Mouse (Mus musculus): Measurements from ENCODE around the gene Fcer1g. TPM values are rescaled to one million over a fixed set of nuclear protein-coding genes. Genes with fewer than 3 reads are reported as not detected.

The Fcer1g gene
- total RNA-seq, 2 experiments from 2014 or later = 14.9 to 17.2 TPM

DNA sequence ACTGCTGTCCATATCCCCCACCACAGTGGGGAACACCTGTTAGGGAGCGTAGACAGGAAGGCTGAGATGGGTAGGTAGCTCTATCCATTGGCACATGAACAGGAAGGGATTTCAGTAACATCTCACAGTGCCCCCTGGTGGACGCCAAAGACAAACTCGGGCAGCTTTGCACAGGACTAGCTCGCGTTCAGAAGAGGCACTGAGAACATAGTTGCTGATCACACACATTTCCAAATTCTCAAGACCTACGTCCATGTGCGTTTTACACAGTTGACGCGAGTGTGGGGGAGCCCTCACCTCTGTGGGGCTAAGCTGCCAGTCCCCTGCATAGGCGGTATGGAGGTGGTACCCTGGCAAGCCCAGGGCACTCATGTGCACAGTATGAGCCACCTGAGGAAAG, 13.3 kb downstream of the Fcer1g start:
- TF ChIP-seq CTCF (conservative IDR thresholded peaks at IDR 0.05) = peak; percentile 97
- Histone ChIP-seq H3K4me3 (peak overlapping the region; percentile 70), H3K27ac (peak overlapping the region; percentile 87)
- peak; percentile 91 to 92 for DNase-seq (ENCODE audit: low spot score in 2 of 2)

DNA sequence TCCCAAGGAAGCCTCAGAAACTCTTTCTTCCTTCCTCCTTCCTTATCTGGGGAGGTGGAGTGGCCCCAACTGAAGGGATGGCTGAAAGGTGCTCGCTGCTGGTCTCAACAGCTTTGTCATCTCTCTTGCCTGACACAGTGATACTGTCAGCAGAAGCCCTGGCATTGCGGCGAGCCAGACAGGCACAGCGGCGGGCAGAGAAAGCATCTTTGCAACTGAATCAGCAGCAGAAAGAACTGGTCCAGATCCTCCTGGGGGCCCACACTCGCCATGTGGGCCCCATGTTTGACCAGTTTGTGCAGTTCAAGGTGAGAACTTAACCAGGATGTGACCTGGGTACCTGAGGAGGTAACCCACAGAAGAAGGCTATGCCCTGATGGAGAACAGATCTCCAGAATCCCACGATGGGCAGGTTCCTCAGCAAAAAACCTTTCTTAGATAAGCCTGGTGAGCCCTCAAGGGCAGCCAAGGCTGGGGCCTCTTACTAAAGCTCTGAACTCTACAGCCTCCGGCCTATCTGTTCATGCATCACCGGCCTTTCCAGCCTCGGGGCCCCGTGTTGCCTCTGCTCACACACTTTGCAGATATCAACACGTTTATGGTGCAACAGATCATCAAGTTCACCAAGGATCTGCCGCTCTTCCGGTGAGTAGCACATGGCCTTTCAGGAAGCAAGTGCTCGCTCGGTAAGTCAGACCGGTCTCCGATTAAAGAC, 17.8 kb downstream of the Fcer1g start:
- DNase-seq (ENCODE audit: low spot score in 2 of 2) = no peak
- Histone ChIP-seq H3K27ac (no peak overlapping the region), H3K4me3 (no peak overlapping the region)
- no peak for TF ChIP-seq CTCF (conservative IDR thresholded peaks at IDR 0.05)

DNA sequence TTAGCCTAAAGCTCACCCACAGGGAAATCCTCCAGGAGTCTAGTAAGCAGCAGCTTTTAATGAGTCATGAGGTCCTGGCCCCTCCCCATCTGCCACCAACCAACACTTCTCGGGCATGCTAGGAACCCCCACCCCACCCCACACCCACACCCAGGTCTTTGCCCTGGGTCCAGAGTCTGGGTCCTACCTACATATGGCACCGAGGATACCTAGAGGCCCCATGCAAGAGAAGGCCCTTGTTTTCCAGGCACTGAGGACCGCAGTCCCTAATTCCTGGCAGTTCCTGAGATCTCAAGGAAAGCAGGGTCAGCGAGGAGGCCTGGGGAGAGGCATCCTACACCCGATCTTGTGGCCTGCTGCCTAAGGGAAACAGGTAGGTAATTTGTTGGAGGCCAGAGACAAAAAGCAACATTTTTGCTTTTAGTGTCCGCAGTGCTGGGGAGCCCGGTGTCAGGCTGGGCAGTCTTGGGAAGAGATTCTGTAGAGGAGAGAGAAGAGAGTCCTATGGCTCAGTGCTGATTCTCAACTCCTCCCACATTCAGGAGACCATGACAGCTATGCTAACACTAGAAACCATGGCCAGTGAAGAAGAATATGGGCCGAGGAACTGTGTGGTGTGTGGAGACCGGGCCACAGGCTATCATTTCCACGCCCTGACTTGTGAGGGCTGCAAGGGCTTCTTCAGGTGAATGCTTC, 20.2 kb downstream of the Fcer1g start, which contains the start of gene Nr1i3:
Gene Nr1i3 (plus strand): TSS at position 170 of the 696 bp plus-strand sequence.
- H3K27ac ChIP-seq = no peak within 1 kb of the TSS
- TF ChIP-seq CTCF (conservative IDR thresholded peaks at IDR 0.05) = no peak
- no peak for DNase-seq (ENCODE audit: low spot score in 2 of 2)
- H3K4me3 ChIP-seq = no peak within 1 kb of the TSS

DNA sequence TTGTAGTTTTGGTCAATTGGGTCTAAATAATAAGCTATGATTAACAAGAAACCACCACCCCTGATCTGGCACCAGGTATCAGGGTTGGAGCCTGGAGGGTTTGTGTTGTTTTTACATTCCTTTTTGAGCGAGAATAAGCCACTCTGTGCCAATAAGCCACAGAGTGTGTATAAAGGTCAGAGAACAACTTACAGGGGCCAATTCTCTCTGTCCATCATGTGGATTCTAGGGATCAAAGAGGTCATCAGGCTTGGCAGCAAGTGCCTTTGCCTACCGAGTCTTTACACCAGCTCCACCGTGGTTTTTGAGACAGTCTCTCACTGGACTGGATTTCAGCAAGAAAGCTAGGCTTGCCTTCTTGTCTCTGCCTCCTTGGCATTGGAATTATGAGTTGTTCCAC, 21.3 kb downstream of the Fcer1g start:
- DNase-seq (ENCODE audit: low spot score in 2 of 2) = no peak
- Histone ChIP-seq H3K27ac (no peak overlapping the region), H3K4me3 (no peak overlapping the region)
- no peak for TF ChIP-seq CTCF (conservative IDR thresholded peaks at IDR 0.05)

DNA sequence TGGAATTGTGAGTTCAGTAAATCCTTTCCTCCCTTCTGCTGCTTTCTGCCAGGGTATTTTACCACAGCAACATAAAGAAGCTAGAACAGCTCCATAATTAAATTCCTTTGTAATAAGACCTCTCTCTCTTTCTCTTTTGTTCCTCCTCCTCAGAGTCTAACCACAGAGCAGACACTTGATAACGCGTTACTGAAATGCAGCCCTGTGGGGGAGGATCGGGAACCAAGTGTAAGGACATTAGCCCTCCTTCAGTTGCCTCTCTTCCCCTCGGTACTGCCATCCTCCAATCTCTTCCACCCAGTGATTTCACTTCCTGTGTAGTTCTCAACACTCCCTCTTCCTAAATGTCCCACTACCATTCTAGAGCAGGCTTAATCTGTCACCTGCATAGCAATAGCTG, 24.8 kb downstream of the Fcer1g start:
- Histone ChIP-seq H3K27ac (no peak overlapping the region), H3K4me3 (no peak overlapping the region)
- TF ChIP-seq CTCF (conservative IDR thresholded peaks at IDR 0.05) = no peak
- DNase-seq (ENCODE audit: low spot score in 2 of 2) = no peak

DNA sequence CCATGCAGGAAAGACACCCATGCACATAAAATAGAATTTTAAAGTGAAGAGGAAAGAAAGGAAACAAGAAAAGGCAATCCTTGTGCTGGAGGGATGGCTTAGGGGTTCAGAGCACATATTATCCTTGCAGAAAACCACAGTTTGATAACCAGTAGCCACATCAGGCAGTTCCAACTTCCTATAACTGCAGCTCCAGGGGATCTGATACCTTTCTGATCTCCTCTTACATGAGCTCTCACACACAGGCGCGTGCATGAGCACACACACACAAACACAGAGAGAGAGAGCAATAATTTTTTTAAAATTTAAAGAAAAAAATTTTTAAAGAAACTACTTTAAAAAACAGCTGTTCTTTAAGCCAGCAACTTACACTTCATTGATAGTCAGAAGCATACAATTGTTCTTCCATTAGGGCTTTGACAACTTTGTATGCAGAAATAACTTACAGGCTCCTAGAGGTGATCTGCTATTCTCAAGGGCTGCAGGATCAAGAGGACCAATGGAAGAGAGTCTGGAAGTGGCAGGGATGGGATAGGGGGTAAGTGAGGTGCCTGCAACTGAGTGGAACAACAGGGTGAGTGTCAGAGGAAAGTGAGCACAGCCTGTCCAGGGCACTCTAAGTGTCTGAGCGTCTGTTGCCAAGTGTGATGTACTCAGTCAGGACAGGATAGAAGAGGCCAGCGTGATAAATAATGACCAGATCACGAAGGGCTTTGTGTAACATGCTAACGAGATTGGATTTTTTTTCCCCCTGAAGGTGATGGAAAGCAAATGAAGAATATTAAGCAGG, 28.3 kb downstream of the Fcer1g start:
- H3K27ac ChIP-seq = no peak overlapping the region
- no peak for TF ChIP-seq CTCF (conservative IDR thresholded peaks at IDR 0.05)

DNA sequence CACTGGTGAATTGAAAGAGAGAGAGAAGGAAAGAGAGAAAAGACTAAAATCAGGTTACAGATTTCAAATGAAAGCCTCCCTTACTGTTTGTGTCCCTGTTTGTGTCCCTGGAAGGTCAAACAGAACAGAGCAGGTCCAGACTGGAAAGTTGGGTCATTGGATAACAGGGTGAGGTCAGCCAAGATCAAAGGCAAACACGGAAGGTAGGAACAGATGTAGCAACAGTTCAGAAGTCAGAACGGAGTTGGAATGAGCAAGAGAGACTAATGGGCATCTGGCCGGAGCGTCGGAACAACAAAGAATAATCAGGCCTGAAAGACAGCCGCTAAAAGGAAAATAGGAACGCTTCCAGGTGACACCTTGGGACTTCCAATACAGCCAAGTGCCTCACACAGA, 29.9 kb downstream of the Fcer1g start:
- no peak overlapping the region for H3K4me3 ChIP-seq
- H3K27ac ChIP-seq = no peak overlapping the region
- no peak for DNase-seq (ENCODE audit: low spot score in 2 of 2)

More for the DNA sequence above, 28.3 kb downstream of the Fcer1g start:
- H3K4me3 ChIP-seq = no peak overlapping the region
- no peak for DNase-seq (ENCODE audit: low spot score in 2 of 2)

DNA sequence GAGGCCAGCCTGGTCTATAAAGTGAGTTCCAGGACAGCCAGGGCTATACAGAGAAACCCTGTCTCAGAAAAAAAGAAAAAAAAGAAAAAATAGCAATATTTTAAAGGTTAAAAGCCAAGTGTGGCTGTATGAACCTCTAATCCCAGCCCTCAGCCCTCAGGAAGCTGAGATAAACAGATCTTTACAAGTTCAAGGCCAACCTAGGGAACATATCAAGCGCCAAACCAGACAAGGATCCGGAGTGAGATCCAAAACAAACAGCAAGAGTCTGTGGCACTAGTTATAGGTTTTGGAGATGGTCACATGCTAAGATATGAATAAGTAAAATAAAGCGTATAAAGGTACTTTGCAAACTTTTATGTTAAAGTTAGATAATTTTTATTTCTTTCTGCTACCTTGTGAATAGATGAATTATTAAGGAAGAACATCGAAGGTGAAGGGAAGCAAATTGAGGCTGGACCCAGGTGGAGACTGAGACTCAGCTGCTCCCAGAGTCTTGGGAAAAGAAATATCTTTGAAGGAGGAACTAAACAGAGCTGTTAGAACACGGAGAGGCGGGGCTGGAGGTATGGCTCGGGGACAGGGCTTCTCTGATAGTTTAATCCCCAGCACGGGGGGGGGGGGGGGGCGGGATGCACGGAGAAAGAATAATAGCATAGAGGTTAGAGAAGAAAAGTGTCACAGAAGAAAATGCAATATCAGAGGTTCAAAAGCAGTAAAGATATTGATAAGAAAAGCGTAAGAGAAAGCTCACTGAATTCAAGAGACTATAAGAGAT, 30.5 kb downstream of the Fcer1g start:
- TF ChIP-seq CTCF (conservative IDR thresholded peaks at IDR 0.05) = no peak
- H3K4me3 ChIP-seq = no peak overlapping the region
- DNase-seq (ENCODE audit: low spot score in 2 of 2) = no peak
- H3K27ac ChIP-seq = no peak overlapping the region

More for the DNA sequence above, 29.9 kb downstream of the Fcer1g start:
- no peak for TF ChIP-seq CTCF (conservative IDR thresholded peaks at IDR 0.05)

DNA sequence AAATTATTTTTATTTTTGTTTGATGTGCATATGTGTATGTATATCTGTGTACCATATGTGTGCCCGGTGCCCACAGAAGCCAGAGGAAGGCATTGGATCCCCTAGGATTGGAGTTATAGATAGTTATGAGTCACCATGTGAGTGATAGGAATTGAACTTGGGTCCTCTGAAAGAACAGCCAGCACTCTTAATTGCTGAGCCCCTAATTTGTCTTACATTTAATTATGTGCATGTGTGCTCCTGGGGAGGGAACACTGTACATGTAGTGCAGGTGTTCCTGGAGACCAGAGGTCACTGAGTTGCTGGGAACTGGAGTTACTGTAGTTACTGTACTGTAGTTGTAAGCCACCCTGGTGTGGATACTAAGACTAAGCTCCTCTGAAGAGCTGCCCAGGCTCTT, 33.4 kb downstream of the Fcer1g start:
- DNase-seq (ENCODE audit: low spot score in 2 of 2) = no peak
- no peak overlapping the region for H3K4me3 ChIP-seq
- no peak overlapping the region for H3K27ac ChIP-seq
- TF ChIP-seq CTCF (conservative IDR thresholded peaks at IDR 0.05) = no peak

DNA sequence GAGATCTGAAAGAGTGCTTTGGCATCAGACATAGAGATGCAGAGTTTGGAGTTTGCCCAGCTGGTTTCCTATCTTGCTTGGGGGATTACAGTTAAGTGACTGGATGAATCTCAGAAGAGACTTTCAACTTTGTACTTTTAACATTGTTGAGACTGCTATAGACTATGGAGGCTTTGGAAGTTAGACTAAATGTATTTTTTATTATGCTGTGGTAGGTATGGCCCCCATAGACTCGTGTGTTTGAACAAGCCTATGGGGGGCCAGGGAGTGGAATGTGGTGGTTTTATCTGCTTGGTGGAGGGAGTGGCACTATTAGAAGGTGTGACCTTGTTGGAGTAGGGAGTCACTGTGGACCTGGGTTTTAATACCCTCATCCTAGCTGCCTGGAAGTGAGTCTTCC, 34.6 kb downstream of the Fcer1g start:
- TF ChIP-seq CTCF (conservative IDR thresholded peaks at IDR 0.05) = no peak
- no peak overlapping the region for H3K4me3 ChIP-seq
- no peak for DNase-seq (ENCODE audit: low spot score in 2 of 2)
- no peak overlapping the region for H3K27ac ChIP-seq

DNA sequence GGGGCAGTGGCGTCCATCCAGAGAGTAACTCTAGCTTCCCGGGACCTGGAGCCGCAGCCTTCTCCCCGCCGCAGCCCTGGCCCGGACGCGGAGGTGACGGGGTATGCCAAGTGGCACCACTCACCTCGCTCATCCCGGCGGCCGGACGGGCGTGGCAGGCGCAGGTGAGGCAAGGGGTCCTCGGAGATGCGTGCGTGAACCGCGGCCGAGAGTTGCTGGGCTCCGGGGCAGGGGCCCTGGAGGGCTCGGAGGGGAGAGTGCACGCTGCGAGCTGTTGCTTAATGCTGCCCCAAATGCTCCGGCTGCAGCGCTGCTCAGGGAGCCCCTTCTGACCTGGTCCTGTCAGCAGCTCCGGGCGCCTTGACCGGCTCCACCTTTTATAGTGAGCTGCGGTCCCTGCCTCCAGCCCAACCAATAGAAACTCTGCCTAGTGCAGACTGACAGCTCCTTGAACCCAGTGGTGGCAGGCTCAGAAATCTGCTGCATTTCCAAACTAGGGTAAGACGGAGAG, 38.2 kb downstream of the Fcer1g start, which contains the start of gene Pcp4l1:
Gene Pcp4l1 (minus strand): TSS at position 382 of the 511 bp plus-strand sequence.
- DNase-seq (ENCODE audit: low spot score in 2 of 2) = peak in 1 of 2 experiments; percentile 36
- Histone ChIP-seq H3K4me3 (peak within 1 kb of the TSS; percentile 62), H3K27ac (peak within 1 kb of the TSS; percentile 64)
- TF ChIP-seq CTCF (conservative IDR thresholded peaks at IDR 0.05) = no peak
